Mouse (Mus musculus) small intestine, adult 2 months (tissue): ENCODE data around the gene Btbd35f27. TPM values are rescaled to one million over a fixed set of nuclear protein-coding genes. Genes with fewer than 3 reads are reported as not detected.
"Not testable (repeated sequence)": the region's sequence is repeated elsewhere in the genome, so short reads cannot be mapped to it uniquely, and the experiment has no call there.

ENCODE experiments used
- H3K27ac ChIP-seq: fragments of 200-500 bp; 2 replicates; pipeline ENCODE4 v1.5.1; 2012; ENCODE audit warnings: low read depth, low read length, control low read depth, inconsistent platforms; ENCODE audit not compliant: insufficient read depth
- H3K27me3 ChIP-seq: fragments of 200-500 bp; 2 replicates; pipeline ENCODE4 v1.6.1; 2012; ENCODE audit warnings: mild to moderate bottlenecking, moderate library complexity, low read length, inconsistent platforms; ENCODE audit not compliant: control insufficient read depth, insufficient read depth
- H3K36me3 ChIP-seq: fragments of 200-500 bp; 2 replicates; pipeline ENCODE4 v1.6.1; 2012; ENCODE audit warnings: mild to moderate bottlenecking, low read length, control low read depth, inconsistent platforms; ENCODE audit not compliant: control insufficient read depth, insufficient read depth
- H3K4me1 ChIP-seq: fragments of 200-500 bp; 2 replicates; pipeline ENCODE4 v1.6.1; 2012; ENCODE audit warnings: low read length, inconsistent platforms, mixed read lengths; ENCODE audit not compliant: control insufficient read depth, insufficient read depth, insufficient read length
- H3K4me3 ChIP-seq: fragments of 200-500 bp; 2 replicates; pipeline ENCODE4 v1.5.1; 2012; ENCODE audit warnings: low read depth, mild to moderate bottlenecking, control low read depth, inconsistent platforms, low read length, moderate library complexity
- WGBS: fragments of 180-500 bp; shearing (Covaris S2); methylation state at CpG from one replicate; pipeline ENCODE4 v1.1.7; 2018; 5-methylcytosine and 5-hydroxymethylcytosine counted together
- polyA plus RNA-seq: library from polyadenylated mRNA; depleted of rRNA; stranded (reverse); fragments of >200 nt; gene quantifications from 2 replicates; pipeline ENCODE4 v1.2.3, GENCODE M21; 2012; rRNA removed

The Btbd35f27 gene
- polyA plus RNA-seq = not detected in 2 replicates

DNA sequence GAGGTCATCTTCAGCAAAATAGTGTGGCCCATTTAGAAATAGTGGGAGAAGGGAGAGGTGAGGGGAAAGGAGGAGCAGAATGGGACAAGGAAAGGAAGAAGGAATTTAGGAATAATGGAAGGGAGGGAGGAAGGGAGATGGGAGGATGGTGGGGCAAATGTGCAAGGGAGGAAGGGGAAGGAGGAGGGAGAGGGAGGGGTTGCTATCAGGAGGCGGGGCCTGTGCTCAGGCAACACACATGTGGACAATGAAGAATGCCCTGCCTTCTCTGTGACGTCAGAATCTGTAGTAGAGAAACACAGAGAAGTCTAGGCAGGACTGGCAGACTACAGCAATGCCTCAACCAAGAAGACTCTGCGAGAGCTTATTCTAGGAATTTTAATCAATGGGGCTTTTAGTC lies at the start of gene Btbd35f27:
Gene Btbd35f27 (plus strand): TSS at position 301 of the 400 bp plus-strand sequence.
- not testable (repeated sequence) for H3K4me1 ChIP-seq, H3K36me3 ChIP-seq, H3K27ac ChIP-seq, H3K4me3 ChIP-seq, H3K27me3 ChIP-seq
- 85% methylated on average over 2 of the region's 3 CpGs for WGBS

Other genes with a start within 250 kb of the Btbd35f27 start
- gene Btbd35f4, start 151.6 kb upstream of the Btbd35f27 start, polyA plus RNA-seq = not detected in 2 replicates